Comparison of ENCODE assay signal across 9 mouse cellular contexts in the genomic region with DNA sequence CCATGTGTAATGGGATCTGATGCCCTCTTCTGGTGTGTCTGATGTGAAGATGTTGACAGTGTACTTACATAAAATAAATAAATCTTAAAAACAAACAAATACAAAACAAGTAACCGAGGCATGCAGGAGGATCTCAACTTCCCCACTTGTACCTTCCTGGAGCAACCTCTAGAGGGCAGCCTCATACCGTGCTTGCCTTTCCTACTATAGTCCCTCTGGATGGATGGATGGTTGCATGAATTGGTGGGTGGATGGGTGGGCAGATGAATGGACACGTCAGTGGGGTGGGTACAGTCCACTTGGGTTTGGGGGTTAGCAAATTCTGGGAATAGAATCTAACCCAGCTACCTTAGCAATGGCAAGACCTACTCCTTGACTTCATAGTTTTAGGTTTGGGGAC. TPM values are rescaled to one million over a fixed set of nuclear protein-coding genes. Genes with fewer than 3 reads are reported as not detected.
DNase-seq lines count a peak whose midpoint lies in the region; TF ChIP-seq lines count a peak whose summit lies in the region.
"Had no signal": no experiment of that assay in that cellular context is flagged by ENCODE, and none has a peak within 500 bp of the region (broad histone marks: within the 10 kb centered on the region; RNA-seq: fewer than 3 reads in every experiment).

No protein-coding gene starts in this region.

- H3K4me3 ChIP-seq in lung, adult 2 months (replicated peaks; ENCODE audit: extremely low read depth, low read depth, low read length) = no peak overlapping the region
- H3K4me3 ChIP-seq: limb, embryonic 15.5 days had no signal

- DNase-seq in gastrocnemius, adult 18-20 months (ENCODE audit: low spot score) = peak; percentile 42
- no peak for DNase-seq in gastrocnemius, postnatal 25 days
- DNase-seq in urinary bladder, adult 2 months (ENCODE audit: low spot score) = peak; percentile 31
- DNase-seq in urinary bladder, postnatal 10 days (ENCODE audit: low spot score) = no peak
- DNase-seq in embryo, embryonic 10.5 days (ENCODE audit: low spot score) = peak; percentile 74
- DNase-seq in heart, postnatal 4 days = peak; percentile 75
- peak; percentile 28 for DNase-seq in lung, adult 2 months
- peak; percentile 61 for DNase-seq in splenic B cell, adult 2 months (ENCODE audit: low read depth, low spot score)

- TF ChIP-seq CTCF in lung, adult 2 months (IDR thresholded peaks at IDR 0.05; ENCODE audit: insufficient read depth, low read length) = peak; percentile 91

- H3K4me1 ChIP-seq in lung, adult 2 months (ENCODE audit: control insufficient read depth, insufficient read depth, low read length) = no peaks in the 10 kb centered on the region
- H3K4me1 ChIP-seq: limb, embryonic 15.5 days had no signal

- TF ChIP-seq POLR2A in lung, adult 2 months (IDR thresholded peaks at IDR 0.05; ENCODE audit: borderline replicate concordance, extremely low read depth, low read depth, low read length) = no peak

- no peaks in the 10 kb centered on the region for H3K36me3 ChIP-seq in splenic B cell, adult 2 months (ENCODE audit: control insufficient read depth, insufficient read depth, low read length, poor library complexity, severe bottlenecking)
- H3K36me3 ChIP-seq: limb, embryonic 15.5 days had no signal

- H3K27me3 ChIP-seq in splenic B cell, adult 2 months (ENCODE audit: control insufficient read depth, insufficient read depth, low read length, poor library complexity, severe bottlenecking) = no peaks in the 10 kb centered on the region; the same call in 1 of the 2 replicates
- H3K27me3 ChIP-seq: limb, embryonic 15.5 days had no signal

- 4% methylated on average over 3 of the region's 3 CpGs for WGBS in lung, adult 2 months

RNA-seq across cellular contexts. Expression of a gene that starts 17.9 kb away (rescaled TPM):
- 1,000 to 10,000 TPM; 1,436 to 1,539 TPM for total RNA-seq in gastrocnemius, adult 18-20 months (2021)
- total RNA-seq in gastrocnemius, postnatal 25 days (2021) = 1,000 to 10,000 TPM; 1,455 to 1,686 TPM
- polyA plus RNA-seq in urinary bladder, adult 2 months (2012; rRNA removed) = 217 and 242 TPM in 2 replicates
- 1,000 to 10,000 TPM; 2,269 to 2,363 TPM for total RNA-seq in heart, postnatal 4 days (2021)
- polyA plus RNA-seq in lung, adult 2 months (2012; rRNA removed) = 235 and 352 TPM in 2 replicates

RNA-seq across cellular contexts. Expression of a gene that starts 18.4 kb away (rescaled TPM):
- not detected for total RNA-seq in gastrocnemius, adult 18-20 months (2021)
- not detected for total RNA-seq in gastrocnemius, postnatal 25 days (2021)
- 0.03 TPM in 1 of 2 replicates, not detected in the other for polyA plus RNA-seq in urinary bladder, adult 2 months (2012; rRNA removed)
- not detected for total RNA-seq in heart, postnatal 4 days (2021)
- 0.08 and 0.11 TPM in 2 replicates for polyA plus RNA-seq in lung, adult 2 months (2012; rRNA removed)
- polyA plus RNA-seq: limb, embryonic 15.5 days had no signal

RNA-seq across cellular contexts. Expression of a gene that starts 28.2 kb away (rescaled TPM):
- 10 to 100 TPM; 14.5 to 17.3 TPM for total RNA-seq in gastrocnemius, adult 18-20 months (2021)
- total RNA-seq in gastrocnemius, postnatal 25 days (2021) = 10 to 100 TPM; 15.0 to 15.6 TPM
- polyA plus RNA-seq in urinary bladder, adult 2 months (2012; rRNA removed) = 56.8 and 65.1 TPM in 2 replicates
- total RNA-seq in heart, postnatal 4 days (2021) = 10 to 100 TPM; 47.4 to 48.3 TPM
- polyA plus RNA-seq in lung, adult 2 months (2012; rRNA removed) = 31.1 and 38.1 TPM in 2 replicates

RNA-seq across cellular contexts. Expression of a gene that starts 40.2 kb away (rescaled TPM):
- total RNA-seq in gastrocnemius, adult 18-20 months (2021) = not detected
- total RNA-seq in gastrocnemius, postnatal 25 days (2021) = not detected
- polyA plus RNA-seq in urinary bladder, adult 2 months (2012; rRNA removed) = 0.04 TPM in 2 replicates
- not detected for total RNA-seq in heart, postnatal 4 days (2021)
- 3.6 and 4.6 TPM in 2 replicates for polyA plus RNA-seq in lung, adult 2 months (2012; rRNA removed)
- polyA plus RNA-seq: limb, embryonic 15.5 days had no signal

RNA-seq across cellular contexts. Expression of a gene that starts 58.7 kb away (rescaled TPM):
- 10 to 100 TPM; 33.4 to 35.7 TPM for total RNA-seq in gastrocnemius, adult 18-20 months (2021)
- 10 to 100 TPM; 31.1 to 31.8 TPM for total RNA-seq in gastrocnemius, postnatal 25 days (2021)
- polyA plus RNA-seq in urinary bladder, adult 2 months (2012; rRNA removed) = 50.3 and 53.7 TPM in 2 replicates
- total RNA-seq in heart, postnatal 4 days (2021) = 10 to 100 TPM; 60.9 to 62.7 TPM
- 18.1 and 24.1 TPM in 2 replicates for polyA plus RNA-seq in lung, adult 2 months (2012; rRNA removed)

Comparison
In these comparisons a context has a peak if more than half of its experiments do, and no peak if none do; other contexts are left out.
1. DNase-seq: peak in gastrocnemius, adult 18-20 months (single experiment), urinary bladder, adult 2 months (single experiment), embryo, embryonic 10.5 days (single experiment), heart, postnatal 4 days (single experiment), lung, adult 2 months (single experiment) and splenic B cell, adult 2 months (single experiment); none in gastrocnemius, postnatal 25 days (single experiment) and urinary bladder, postnatal 10 days (single experiment).